Mouse (Mus musculus) heart, adult 11 months (tissue): ENCODE measurements around the gene Trappc4.
A peak's percentile ranks its signal among the peaks of the same experiment; 100 is the strongest.
"Not testable (repeated sequence)": the region's sequence is repeated elsewhere in the genome, so short reads cannot be mapped to it uniquely, and the experiment has no call there.

Source experiments
- DNase-seq: peaks from one replicate; pipeline ENCODE4 v3.0.0; 2022

Gene Trappc4

GRCm38 (mm10) chr9:44405011-44405410 lies 2.4 kb downstream of the Trappc4 start:
- DNase-seq, result peak; percentile 89

DNA sequence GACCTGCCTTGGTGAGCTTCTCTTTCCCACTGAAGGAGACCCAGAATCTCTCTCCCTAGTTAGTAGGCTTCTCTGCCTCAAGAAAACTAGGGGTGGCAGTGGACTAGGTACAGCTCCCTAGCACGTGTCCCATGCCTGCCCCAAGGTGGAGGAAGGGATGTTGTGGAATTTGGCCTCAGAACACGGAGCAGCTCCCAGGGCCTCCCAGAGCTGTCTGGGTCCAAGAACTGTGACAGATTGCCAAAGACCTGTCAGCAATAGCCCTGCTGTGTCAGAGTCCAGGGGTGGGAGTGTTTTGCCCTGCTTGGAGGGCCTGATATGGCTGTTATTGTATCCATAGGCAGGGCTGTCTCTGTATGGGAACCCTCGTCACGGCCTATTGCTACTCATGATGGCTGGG lies 6.3 kb downstream of the Trappc4 start:
- DNase-seq, result peak; percentile 97

- DNase-seq, result peak; percentile 94
Measured at GRCm38 (mm10) chr9:44399795-44400114, 7.6 kb downstream of the Trappc4 start.

GRCm38 (mm10) chr9:44399114-44399794 lies 8.1 kb downstream of the Trappc4 start:
- peak; percentile 93 for DNase-seq

DNA sequence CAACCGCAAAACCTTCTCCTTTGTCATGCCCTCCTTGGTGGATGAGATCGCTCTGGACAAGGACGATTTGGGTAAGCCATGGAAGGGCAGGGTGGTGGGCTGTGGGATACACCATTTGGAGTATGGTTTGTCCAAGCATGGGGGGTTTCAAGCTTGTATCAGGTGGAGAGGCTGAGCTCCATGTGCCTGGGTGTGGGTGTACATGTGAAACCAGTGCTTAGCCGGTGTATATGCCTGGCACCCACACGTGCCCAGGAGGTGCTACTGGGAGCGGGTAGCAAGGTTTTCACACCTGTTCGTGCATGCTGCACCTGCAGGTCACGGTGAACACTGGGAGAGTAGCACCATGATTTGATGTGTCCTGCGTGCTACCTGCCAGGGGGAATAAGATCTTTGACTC lies 8.8 kb downstream of the Trappc4 start:
- peak; percentile 92 for DNase-seq

DNA sequence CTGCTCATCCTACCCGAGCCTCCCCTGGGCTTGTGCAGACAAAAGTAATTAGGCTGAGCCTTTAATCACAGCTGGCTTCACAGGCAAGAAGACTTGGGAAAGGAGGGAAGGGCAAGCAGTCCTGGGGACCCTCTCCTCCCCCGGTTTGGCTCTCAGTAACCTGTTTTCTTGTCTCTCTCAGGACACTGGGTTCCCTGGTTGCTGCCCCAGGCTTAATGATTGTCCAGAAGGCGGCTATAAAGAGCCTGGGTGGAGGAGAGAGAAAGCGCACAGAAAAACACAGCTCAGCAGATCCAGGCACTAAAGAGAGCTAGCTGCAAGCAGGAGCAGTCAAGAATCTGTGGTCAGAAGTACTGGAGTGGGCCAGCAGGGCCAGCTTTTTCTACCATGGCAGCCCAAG lies 9.3 kb downstream of the Trappc4 start:
- peak; percentile 90 for DNase-seq

DNA sequence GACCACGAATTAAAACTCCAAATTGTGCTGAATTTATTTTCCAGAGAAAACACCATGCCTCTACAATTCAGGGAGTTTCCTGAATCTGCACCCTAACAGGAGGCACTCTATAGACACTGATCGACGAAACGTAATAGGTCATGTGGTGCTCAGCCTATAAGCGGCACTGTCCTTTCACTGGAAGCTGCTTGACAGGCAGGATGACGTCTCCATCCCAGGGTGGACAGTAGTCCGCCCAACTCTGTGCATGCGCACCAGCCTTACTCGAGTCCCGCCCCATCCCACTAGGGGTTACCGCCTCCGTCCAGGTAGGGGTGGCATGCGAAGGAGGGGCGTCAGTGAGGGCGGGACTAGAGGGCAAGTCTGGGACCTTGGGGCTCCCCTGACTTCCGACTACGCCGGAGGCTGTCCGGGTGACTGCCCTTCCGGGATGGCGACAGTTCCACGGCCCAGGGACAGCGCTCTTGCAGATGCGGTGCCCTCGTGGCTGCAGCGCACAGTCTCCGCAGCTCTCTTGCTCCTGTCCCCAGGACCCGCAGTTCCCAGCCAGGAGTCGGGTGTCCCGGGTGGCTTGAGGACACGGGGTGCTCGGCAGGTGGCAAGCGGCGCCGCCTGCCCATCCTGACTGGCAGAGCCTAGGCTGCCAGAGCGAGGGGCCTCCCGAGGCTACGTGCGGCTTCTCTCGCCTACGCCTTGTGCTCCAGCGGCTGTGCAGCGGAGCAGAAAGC lies 10.6 kb downstream of the Trappc4 start, which contains the start of gene Slc37a4:
TSS of gene Slc37a4 (plus strand) at position 169 of the 728 bp plus-strand sequence.
- peak; percentile 100 for DNase-seq

GRCm38 (mm10) chr9:44391466-44391865 lies 15.9 kb downstream of the Trappc4 start:
- DNase-seq, result peak; percentile 93

DNA sequence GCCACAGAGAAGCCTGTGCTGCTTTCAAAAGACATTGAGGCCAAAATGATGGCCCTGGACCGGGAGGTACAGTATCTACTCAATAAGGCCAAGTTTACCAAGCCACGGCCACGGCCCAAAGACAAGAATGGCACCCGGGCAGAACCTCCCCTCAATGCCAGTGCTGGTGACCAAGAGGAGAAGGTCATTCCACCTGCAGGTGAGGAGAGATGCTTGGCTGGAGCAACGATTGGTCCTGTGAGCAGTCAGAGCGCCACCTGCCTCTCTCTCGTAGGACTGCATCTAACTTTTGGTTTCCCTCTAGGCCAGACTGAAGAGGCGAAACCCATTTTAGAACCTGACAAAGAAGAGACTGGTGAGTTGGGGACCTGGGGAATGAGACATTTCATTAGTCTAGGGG lies 18.1 kb downstream of the Trappc4 start:
- peak; percentile 92 for DNase-seq

GRCm38 (mm10) chr9:44387221-44387620 lies 20.2 kb downstream of the Trappc4 start:
- peak; percentile 80 for DNase-seq

- peak; percentile 74 for DNase-seq
Measured at GRCm38 (mm10) chr9:44384596-44384995, 22.8 kb downstream of the Trappc4 start.

DNA sequence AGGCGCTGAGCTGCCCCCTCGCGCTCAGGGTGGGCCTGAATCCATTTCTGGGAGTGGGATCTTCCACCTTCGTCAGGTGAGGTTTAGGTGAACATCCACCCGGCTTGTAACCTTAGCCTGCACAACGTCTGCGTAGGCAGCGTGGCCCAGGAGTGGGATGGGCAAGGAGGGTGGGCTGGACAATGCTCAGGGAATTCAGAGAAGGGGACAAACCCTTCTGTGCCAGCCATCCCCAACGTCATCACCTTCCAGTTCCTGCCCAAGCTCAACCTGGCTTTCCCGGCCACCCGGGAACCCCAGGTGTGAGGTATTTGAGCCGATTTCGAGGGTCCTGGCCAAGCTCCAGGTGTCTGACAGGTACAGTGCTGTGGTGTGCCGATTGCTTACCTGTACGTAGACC lies 27.5 kb downstream of the Trappc4 start:
- DNase-seq, result no peak

DNA sequence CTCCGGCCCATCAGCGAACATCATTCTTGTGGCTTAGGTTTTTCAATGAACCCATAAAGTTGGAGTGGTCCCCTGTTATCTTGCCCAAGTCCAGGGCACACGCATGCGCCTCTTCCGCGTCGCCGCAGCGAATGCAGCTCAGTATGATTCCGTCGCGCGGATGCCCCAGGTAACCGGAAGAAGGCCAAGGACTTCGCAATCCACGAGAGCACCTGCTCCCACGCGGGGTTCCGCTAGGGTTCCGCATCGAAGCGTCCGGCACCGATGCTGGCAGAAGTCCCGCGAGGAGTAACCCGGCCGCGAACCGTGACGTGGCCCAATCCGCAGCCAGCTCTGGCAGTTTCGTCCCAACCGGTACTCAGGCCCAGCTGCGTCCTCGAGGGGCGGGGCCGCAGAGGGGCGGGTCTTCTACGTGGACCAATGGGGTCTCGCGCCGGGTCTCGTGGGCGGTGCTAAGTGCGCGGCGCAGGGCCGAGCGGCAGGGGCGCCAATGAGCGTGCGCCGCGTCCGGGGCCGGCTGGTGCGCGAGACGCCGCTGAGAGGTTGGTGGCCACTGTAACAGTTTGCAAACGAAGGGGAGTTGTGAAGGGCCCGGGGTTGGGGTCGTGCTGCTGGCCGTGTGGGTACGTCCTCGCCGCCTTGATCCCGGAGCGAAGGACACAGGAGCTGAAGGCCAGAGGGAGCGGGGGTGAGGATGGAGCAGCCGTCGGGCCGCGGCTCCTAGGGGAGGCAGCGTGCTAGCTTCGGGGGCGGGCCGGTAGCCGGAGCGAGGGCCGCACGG lies 28.2 kb downstream of the Trappc4 start, which contains the start of gene Hyou1:
TSS of gene Hyou1 (plus strand) at position 437 of the 781 bp plus-strand sequence.
- peak; percentile 100 for DNase-seq

DNA sequence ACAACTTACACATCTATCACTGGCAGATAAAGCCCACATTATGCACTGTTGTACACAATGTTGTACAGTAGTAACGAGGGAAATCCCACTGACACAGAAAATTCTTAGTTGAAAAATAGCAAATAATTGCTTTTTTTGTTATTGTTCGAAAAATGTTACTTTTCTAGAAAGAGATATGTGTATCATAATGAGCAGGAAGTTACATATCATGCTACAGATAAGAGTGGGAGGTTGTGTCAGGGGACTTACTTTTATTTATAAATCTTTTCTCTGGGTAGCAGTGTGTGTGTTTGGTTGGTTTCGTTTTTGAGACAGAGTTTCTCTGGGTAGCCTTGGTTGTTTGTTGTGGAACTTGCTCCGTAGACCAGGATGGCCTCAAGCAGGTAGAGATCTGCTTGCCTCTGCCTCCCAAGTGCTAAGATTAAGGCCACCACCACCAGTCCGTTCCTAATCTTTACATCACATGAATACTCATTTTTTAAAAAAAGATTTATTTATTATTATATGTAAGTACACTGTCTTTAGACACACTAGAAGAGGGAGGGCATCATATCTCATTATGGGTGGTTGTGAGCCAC lies 29.2 kb downstream of the Trappc4 start:
- no peak for DNase-seq

- DNase-seq, result peak; percentile 61
Measured at GRCm38 (mm10) chr9:44377335-44377734, 30.1 kb downstream of the Trappc4 start.

GRCm38 (mm10) chr9:44376141-44376540 lies 31.3 kb downstream of the Trappc4 start:
- DNase-seq, result no peak

DNA sequence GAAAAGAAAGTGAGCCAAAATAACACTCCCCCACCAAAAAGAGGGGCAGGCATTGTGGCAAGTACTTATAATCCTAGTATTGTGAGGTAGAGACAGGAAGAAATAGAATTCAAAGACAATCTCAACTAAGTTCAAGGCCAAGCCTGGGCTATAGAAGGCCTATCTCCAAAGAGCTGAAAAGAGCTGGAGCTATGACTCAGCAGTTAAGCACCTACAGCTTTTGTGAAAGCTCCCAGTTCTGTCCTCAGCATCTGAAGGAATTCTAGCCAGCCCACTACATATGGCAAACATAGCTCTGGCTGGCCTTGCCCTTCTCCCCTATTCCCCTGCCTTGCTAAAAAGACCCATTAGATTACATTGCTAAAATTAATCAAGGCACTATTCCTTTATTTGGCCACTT lies 34.0 kb downstream of the Trappc4 start:
- no peak for DNase-seq

GRCm38 (mm10) chr9:44364480-44364879 lies 42.9 kb downstream of the Trappc4 start:
- DNase-seq, result no peak

DNA sequence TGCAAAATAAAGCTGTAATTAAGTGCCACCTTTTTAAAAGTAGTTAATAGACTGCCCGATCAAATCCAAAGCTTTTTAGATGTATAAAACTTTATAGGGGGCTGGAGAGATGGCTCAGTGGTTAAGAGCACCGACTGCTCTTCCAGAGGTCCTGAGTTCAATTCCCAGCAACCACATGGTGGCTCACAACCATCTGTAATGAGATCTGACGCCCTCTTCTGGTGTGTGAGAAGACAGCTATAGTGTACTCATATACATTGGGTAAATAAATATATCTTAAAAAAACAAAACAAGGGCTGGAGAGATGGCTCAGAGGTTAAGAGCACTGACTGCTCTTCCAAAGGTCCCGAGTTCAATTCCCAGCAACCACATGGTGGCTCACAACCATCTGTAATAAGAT lies 45.5 kb downstream of the Trappc4 start:
- DNase-seq, result not testable (repeated sequence)

GRCm38 (mm10) chr9:44361190-44361917 lies 46.0 kb downstream of the Trappc4 start, which contains the start of gene Vps11:
Gene Vps11, minus strand, starts transcription at chr9:44361670.
- peak; percentile 99 for DNase-seq

- no peak for DNase-seq
Measured at GRCm38 (mm10) chr9:44357207-44357606, 50.2 kb downstream of the Trappc4 start.
